Mouse (Mus musculus): ENCODE data around the gene Tcap.

DNA sequence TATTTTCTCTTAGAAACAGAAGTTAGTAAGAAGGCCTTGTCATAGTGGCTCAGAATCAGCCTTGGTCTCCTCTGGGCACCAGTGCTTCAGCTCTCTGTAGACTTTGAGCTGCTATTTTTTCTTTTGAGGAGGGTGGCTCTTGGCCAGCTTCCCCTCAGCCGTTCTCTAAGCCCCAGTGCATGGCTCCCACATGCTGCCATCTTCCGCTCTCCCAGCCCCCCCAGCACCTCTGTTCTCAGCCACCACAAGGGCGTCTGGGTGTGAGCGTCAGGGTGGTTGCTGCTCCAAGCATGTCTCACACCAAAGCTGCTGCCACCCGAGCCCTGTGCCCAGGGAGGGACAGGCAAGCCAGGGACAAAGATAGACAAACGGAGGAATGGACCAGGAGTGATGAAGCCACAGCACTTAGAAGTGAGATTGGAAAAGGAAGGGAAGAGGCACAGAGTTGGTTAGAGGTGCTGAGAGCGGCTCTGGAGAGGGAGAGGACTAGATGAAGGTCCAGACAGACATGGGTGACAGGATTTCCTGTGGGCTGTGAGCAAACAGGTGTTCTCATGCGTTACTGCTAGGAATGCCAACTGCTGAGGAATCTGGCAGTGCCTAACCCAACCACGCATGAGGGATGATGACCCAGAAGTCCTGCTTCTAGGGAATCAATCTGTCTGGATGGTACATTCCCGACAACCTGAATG is 16.3 kb upstream of the Tcap start:
- TF ChIP-seq GATA1 (IDR thresholded peaks at IDR 0.05; ENCODE audit: borderline replicate concordance, low read length) (no peak), FLI1 (IDR thresholded peaks at IDR 0.05; ENCODE audit: low read length) (no peak)

Data from megakaryocyte, embryonic 14.5 days (primary cell).